Mouse (Mus musculus) adrenal gland, postnatal 4 days (tissue): ENCODE data around the gene Efcab2. TPM values are rescaled to one million over a fixed set of nuclear protein-coding genes. Genes with fewer than 3 reads are reported as not detected.

Experiments
- DNase-seq, 2 experiments: peaks; one replicate each; pipeline ENCODE4 v3.0.0; 2021 to 2022; ENCODE audit warnings: low spot score in 2 of 2, mixed read lengths in 2 of 2
- total RNA-seq, 2 experiments: library from RNA; stranded (reverse); gene quantifications; 2 replicates each; pipeline ENCODE4 v1.2.3; 2021

The Efcab2 gene
- total RNA-seq, 2 experiments from 2014 or later, result 3.7 to 4.1 TPM

GRCm38 (mm10) chr1:178468280-178468679, 62.4 kb downstream of the Efcab2 start:
- DNase-seq, result no peak

DNA sequence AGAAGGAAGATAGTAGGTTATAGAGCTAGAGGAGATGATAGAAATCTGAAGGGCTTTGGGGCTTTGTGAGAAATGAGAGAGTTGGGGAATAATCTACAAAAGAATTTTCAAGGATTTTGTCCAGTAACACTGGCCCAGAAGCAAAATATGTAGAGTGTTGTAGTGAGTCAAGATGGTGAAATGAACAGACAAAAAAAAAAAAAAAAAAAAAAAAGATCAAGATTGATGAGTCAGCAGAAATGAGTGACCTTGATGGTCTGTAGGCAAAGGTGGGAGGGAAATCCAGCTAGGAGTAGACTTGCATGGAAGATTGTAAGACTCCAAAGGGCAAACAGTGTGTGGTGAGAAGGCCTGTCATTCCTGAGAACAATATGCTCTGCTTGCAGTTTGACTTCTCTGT, 78.0 kb downstream of the Efcab2 start:
- no peak for DNase-seq

- no peak for DNase-seq
Observed at GRCm38 (mm10) chr1:178485138-178485867, 79.4 kb downstream of the Efcab2 start.

- no peak for DNase-seq
Observed at GRCm38 (mm10) chr1:178485868-178486220, 80.0 kb downstream of the Efcab2 start.

- no peak for DNase-seq
Observed at GRCm38 (mm10) chr1:178486828-178487227, 80.9 kb downstream of the Efcab2 start.

GRCm38 (mm10) chr1:178489127-178489526, 83.2 kb downstream of the Efcab2 start:
- DNase-seq, result no peak

GRCm38 (mm10) chr1:178491733-178492132, 85.8 kb downstream of the Efcab2 start:
- no peak for DNase-seq

- DNase-seq, result no peak
Observed at GRCm38 (mm10) chr1:178492493-178492892, 86.6 kb downstream of the Efcab2 start.

DNA sequence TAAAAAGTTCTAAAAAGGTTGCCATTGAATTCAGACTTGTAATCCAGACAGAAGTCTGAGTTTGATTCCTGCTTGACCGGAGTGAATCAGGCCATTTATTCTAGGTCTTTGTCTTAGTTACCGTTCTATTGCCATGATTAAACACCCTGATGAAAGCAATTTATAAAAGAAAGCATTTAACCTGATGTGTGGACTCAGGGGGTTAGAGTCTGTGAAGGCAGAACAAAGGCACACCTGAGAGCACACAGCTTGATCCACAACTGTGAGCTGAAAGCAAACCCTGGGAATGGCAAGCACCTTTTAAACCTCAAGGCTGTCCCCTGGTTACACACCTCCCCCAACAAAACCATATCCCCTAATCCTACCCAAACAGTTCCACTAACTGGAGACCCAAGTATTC, 90.3 kb downstream of the Efcab2 start:
- DNase-seq, result no peak

DNA sequence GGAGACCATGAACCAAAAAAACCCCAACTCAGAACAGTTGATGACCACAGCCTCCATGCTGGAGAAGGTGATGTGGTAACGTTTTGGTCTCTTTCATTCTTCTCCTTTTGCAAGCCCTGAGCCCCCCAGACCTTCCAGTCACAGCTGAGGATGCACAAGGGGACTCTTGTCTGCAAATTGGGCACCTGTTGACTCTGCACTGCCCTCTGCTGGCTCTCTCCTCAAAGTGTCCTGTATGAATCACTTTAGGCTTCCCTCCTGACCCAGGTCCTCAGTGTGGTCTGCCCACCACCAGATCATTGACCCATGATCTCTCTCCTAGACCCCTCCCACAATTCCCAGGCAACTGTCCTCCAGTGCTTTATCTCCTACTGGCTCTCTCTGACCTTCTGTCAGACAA, 91.0 kb downstream of the Efcab2 start:
- DNase-seq, result peak in 1 of 2 experiments; percentile 9

GRCm38 (mm10) chr1:178506938-178507337, 101.1 kb downstream of the Efcab2 start:
- no peak for DNase-seq

GRCm38 (mm10) chr1:178512323-178513031, 106.6 kb downstream of the Efcab2 start:
- DNase-seq, result no peak

DNA sequence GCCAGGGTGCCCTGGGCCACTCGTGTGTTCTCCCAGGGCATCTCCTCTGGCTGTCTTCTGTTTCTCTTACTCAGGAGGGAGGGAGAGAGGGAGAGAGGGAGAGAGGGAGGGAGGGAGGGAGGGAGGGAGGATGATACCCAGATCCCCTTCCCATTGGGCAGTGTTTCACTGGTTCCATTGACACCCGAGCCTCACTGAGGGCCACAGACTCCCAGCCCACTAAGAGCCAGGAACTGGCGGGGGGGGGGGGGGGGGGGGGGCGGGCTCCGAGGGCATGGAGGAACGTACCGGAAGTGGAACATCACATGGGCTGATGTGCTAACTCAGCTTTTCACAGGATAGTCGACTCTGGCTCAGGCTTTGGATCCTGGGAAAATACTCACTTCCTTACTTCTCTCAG, 108.1 kb downstream of the Efcab2 start:
- DNase-seq, result no peak

GRCm38 (mm10) chr1:178515839-178516238, 110.0 kb downstream of the Efcab2 start:
- DNase-seq, result no peak

GRCm38 (mm10) chr1:178522389-178522788, 116.5 kb downstream of the Efcab2 start:
- DNase-seq, result no peak

GRCm38 (mm10) chr1:178523152-178523551, 117.3 kb downstream of the Efcab2 start:
- no peak for DNase-seq

DNA sequence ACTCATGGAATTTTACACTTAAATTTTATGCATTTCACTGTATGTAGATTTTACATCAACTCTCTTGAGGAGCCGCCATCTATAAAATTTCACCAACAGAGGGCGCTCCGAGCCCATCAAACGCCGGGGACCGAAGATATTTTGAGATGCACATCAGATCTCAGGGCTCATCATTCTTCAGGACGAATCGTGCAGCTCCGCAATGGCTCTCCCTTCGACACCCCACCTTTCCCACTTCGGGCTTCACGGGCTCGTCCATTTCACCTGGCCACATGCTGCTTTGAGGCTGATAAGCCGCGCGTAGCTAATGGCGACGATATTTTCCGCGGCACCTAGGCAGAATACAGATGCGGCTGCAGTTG, 121.3 kb downstream of the Efcab2 start:
- peak; percentile 28 to 53 for DNase-seq

DNA sequence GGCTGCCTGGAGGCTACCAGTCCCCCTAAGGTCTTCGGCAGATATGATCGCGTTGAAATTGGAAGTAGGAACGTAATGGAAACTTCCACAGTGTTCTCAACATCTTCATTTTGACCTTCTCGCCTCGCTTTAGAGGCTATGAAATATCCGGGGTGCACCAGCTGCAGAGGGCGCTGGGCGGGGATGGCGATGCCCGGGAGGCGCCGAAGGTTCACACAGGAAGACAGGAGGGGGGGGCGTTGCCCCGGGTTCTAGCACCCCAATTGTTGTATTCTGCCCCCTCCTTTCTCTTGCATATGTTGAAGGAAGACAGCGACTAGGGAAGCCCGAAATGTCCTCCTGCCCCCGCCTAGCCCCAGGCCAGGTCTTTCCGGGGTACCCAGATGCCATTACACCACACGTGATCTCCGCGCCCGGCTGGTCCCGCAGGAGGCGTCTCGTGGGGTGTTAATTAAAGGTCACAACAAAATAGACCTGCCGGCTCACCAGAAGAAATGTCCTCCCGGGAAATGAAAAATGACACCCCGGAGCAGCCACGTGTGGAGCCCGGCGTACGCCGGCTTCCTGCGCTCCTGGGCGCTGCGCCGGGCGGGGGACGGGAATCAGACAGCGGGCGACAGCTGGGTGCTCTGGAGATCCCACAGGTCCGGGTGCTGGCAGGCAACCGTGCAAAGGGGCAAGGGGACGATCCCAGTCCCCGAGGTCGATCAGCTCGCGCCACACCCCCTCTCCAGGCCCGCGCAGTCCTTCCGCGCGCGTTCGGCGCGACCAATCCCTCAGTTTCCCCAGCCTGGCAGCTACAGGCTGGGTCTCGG, 121.9 kb downstream of the Efcab2 start:
- DNase-seq, result peak; percentile 6 to 12

DNA sequence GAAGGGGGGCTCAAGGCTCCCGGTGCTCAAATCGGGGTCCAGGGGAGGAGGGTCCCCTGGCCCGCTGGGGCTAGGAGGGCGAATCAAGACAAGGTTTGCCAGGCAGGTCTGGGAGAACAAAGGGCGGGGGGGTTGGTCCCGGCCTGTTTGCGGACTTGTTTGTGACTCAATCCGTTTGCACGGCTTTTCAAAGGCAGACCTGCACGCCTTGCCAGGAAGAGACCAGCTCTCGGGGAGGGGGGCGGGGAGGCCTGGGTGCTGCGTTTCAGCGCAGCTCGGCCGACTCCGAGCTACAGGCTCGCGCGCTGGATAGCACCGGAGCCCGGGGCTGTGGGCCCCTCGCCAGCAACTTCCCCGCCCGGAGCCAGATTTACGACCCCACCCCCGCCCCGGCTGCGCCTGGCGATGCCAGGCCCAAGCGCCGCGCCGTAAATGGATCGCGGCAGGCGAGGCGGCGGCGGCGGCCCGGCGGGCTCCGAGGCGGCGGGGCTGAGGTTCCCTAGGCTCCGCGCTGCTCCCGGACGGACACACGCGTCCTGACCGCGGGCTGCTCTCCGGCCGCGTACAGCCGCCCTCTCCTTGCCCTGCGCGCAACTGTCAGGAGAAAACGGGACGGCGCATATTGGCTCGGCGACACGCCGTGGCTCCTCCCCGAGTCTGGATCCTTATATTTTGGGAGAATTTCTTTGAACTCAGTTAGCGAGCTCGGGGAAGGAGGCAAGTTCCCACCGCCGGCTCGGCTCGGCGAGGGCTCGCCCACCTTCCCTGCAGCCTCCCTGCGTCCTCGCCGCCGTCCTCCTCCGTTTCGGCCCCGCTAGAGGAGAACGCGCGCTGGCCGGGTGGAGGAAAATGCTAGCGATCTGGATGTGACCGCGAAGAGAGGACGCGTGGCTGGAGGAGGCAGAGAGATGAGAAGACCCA, 122.8 kb downstream of the Efcab2 start, which contains the start of gene Kif26b:
TSS of gene Kif26b (plus strand) at position 695 of the 921 bp plus-strand sequence.
- peak; percentile 9 to 24 for DNase-seq

DNA sequence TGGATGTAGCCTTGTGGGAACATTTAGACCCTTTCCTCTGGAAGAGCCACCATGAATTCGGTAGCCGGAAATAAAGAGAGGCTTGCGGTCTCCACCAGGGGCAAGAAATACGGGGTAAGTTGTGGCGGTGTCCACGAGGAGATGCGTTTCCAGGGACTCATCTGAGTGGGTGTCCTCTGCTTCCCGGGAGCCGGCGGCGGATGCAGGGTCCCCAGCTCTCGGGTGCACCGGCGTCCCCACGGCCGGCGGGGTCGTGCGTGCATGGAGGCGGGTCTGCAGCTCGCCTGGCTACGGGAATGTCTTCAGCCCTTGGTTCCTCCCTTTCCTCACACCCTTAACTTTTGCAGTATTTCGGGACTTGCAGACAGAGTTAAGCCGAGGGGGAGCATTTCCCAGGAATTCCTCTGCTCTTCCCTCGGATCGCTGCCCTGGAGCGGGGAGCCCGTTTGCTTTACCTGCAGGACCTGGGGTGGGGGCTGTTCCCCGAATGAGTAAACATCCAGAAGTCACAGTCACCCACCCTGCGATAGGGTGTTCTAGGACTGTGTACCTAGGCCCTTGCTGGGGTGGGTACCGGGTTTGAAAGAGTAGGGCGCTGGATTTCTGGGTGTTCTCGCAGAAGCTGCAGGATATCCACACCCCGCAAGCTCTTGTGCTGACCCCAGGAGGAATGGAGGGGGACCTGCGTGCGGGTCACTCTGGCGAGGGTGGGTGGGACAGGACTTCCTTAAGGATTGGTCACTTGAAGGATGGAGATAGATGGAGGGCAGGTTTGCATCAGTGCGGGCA, 123.8 kb downstream of the Efcab2 start:
- DNase-seq, result peak in 1 of 2 experiments; percentile 6
